Mouse (Mus musculus) MEL (cell line): ENCODE measurements at regions not wholly inside any gene's neighbourhood (a gene's known extent, or its start where the extent isn't known, plus 50 kb on each side); places are given as distances from the start of the nearest gene placed in this dataset.
A peak's percentile ranks its signal among the peaks of the same experiment; 100 is the strongest.

Source experiments
- DNase-seq: peaks from one replicate; pipeline ENCODE4 v3.0.0; 2011; ENCODE audit warnings: low read depth, low spot score
- H3K27ac ChIP-seq: 2 replicates; pipeline ENCODE4 v1.5.1; 2012; ENCODE audit warnings: low read depth, mild to moderate bottlenecking, control low read depth, low read length, moderate library complexity; ENCODE audit not compliant: control insufficient read depth
- H3K27me3 ChIP-seq, 2 experiments: fragments of 150-350 bp in 1 of 2; sonication (generic) in 1 of 2; 2 replicates each; pipeline ENCODE4 v1.6.1; 2012; ENCODE audit warnings: low read length in 2 of 2, mild to moderate bottlenecking in 2 of 2, improper control_type of control experiment in 1 of 2, moderate library complexity in 1 of 2; ENCODE audit not compliant: insufficient read depth in 2 of 2, control insufficient read depth in 1 of 2
- H3K36me3 ChIP-seq, 2 experiments: 2 replicates each; pipeline ENCODE4 v1.6.1; 2012 to 2014; ENCODE audit warnings: low read length in 2 of 2, improper control_type of control experiment in 1 of 2, inconsistent platforms in 1 of 2, mild to moderate bottlenecking in 1 of 2; ENCODE audit not compliant: insufficient read depth in 2 of 2, control insufficient read depth in 1 of 2
- H3K4me1 ChIP-seq, 2 experiments: fragments of 150-350 bp in 1 of 2; sonication (generic) in 1 of 2; 2 replicates each; pipeline ENCODE4 v1.6.1; 2012; ENCODE audit warnings: low read length in 2 of 2, improper control_type of control experiment in 1 of 2, mild to moderate bottlenecking in 1 of 2; ENCODE audit not compliant: insufficient read depth in 2 of 2, control insufficient read depth in 1 of 2
- H3K4me3 ChIP-seq, 2 experiments: fragments of 150-350 bp in 1 of 2; sonication (generic) in 1 of 2; 2 replicates each; pipeline ENCODE4 v1.5.1; 2012; ENCODE audit warnings: low read depth in 2 of 2, low read length in 2 of 2, mild to moderate bottlenecking in 2 of 2, moderate library complexity in 2 of 2, control low read depth in 1 of 2, improper control_type of control experiment in 1 of 2; ENCODE audit not compliant: control insufficient read depth in 1 of 2, insufficient read depth in 1 of 2
- H3K79me2 ChIP-seq: 2 replicates; pipeline ENCODE4 v1.6.1; 2012; ENCODE audit warnings: mild to moderate bottlenecking, low read length, moderate library complexity; ENCODE audit not compliant: control insufficient read depth, poor library complexity, insufficient read depth
- H3K9ac ChIP-seq: 2 replicates; pipeline ENCODE4 v1.6.1; 2012; ENCODE audit warnings: low read depth, mild to moderate bottlenecking, control low read depth, low read length, moderate library complexity; ENCODE audit not compliant: control insufficient read depth, poor library complexity, severe bottlenecking
- H3K9me3 ChIP-seq: fragments of 150-350 bp; sonication (generic); replicated peaks from 2 replicates; pipeline ENCODE4 v1.6.1; 2012; ENCODE audit warnings: mild to moderate bottlenecking, low read length, improper control_type of control experiment, moderate library complexity; ENCODE audit not compliant: insufficient read depth
- EP300 ChIP-seq, 2 experiments: IDR thresholded peaks; 2 replicates each; pipeline ENCODE4 v1.6.1; 2011; ENCODE audit warnings: improper control_type of control experiment in 2 of 2, low read length in 2 of 2, low read depth in 1 of 2, mild to moderate bottlenecking in 1 of 2
- JUND ChIP-seq: IDR thresholded peaks from 2 replicates; pipeline ENCODE4 v1.6.1; 2011; ENCODE audit warnings: low read depth, mild to moderate bottlenecking, improper control_type of control experiment, low read length
- MAFK ChIP-seq: IDR thresholded peaks from 2 replicates; pipeline ENCODE4 v1.6.1; 2011; ENCODE audit warnings: low read depth, mild to moderate bottlenecking, low read length, improper control_type of control experiment, borderline replicate concordance
- MEF2A ChIP-seq: IDR thresholded peaks from 2 replicates; pipeline ENCODE4 v1.6.1; 2014; ENCODE audit warnings: low read depth, mild to moderate bottlenecking, inconsistent platforms, low read length, improper control_type of control experiment; ENCODE audit not compliant: poor library complexity, insufficient replicate concordance, severe bottlenecking; ENCODE audit errors: extremely low read depth
- MXI1 ChIP-seq: IDR thresholded peaks from 2 replicates; pipeline ENCODE4 v1.6.1; 2011; ENCODE audit warnings: mild to moderate bottlenecking, low read depth, low read length, improper control_type of control experiment
- MYB ChIP-seq: IDR thresholded peaks from 2 replicates; pipeline ENCODE4 v1.6.1; 2011; ENCODE audit warnings: mild to moderate bottlenecking, low read depth, low read length, improper control_type of control experiment
- NELFE ChIP-seq: IDR thresholded peaks from 2 replicates; pipeline ENCODE4 v1.6.1; 2011; ENCODE audit warnings: low read depth, low read length, improper control_type of control experiment
- POLR2AphosphoS2 ChIP-seq: IDR thresholded peaks from 2 replicates; pipeline ENCODE4 v1.6.1; 2011; ENCODE audit warnings: low read length, improper control_type of control experiment
- RAD21 ChIP-seq: IDR thresholded peaks from 2 replicates; pipeline ENCODE4 v1.6.1; 2011; ENCODE audit warnings: mild to moderate bottlenecking, low read depth, low read length, improper control_type of control experiment
- RCOR1 ChIP-seq: IDR thresholded peaks from 2 replicates; pipeline ENCODE4 v1.6.1; 2012; ENCODE audit warnings: low read depth, mild to moderate bottlenecking, inconsistent platforms, low read length, improper control_type of control experiment
- TAL1 ChIP-seq: IDR thresholded peaks from 2 replicates; pipeline ENCODE4 v1.6.1; 2012; ENCODE audit warnings: mild to moderate bottlenecking, inconsistent platforms, low read length, moderate library complexity, mixed read lengths
- USF1 ChIP-seq: IDR thresholded peaks from 2 replicates; pipeline ENCODE4 v1.6.1; 2014; ENCODE audit warnings: low read depth, mild to moderate bottlenecking, inconsistent platforms, low read length, improper control_type of control experiment, moderate library complexity
- ZC3H11A ChIP-seq: IDR thresholded peaks from 2 replicates; pipeline ENCODE4 v1.6.1; 2012; ENCODE audit warnings: low read depth, mild to moderate bottlenecking, inconsistent platforms, low read length, improper control_type of control experiment
- ZNF384 ChIP-seq: IDR thresholded peaks from 2 replicates; pipeline ENCODE4 v1.6.1; 2012; ENCODE audit warnings: low read depth, mild to moderate bottlenecking, inconsistent platforms, low read length, improper control_type of control experiment

DNA sequence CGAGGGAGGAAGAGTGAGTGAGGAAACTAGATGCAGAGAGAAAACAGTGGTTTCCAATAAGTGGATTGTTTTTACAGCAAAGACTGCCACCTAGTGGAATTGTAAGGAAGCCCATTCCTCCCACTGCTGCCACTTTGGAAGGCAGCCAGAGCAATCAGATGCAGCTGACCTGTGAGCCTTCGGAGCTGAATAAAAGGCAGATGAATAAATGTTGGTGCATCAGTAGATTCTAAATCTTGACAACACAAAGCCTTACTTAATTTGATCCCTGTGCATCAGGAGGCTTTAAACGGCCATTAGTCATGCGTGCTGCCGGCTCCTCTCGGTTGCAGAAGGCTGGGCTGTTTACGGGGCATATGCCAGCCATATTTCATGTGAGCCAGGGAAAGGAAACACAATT, 128.2 kb upstream of the Aco1 start (continued):
- TF ChIP-seq ZNF384 (no peak), TAL1 (no peak)

DNA sequence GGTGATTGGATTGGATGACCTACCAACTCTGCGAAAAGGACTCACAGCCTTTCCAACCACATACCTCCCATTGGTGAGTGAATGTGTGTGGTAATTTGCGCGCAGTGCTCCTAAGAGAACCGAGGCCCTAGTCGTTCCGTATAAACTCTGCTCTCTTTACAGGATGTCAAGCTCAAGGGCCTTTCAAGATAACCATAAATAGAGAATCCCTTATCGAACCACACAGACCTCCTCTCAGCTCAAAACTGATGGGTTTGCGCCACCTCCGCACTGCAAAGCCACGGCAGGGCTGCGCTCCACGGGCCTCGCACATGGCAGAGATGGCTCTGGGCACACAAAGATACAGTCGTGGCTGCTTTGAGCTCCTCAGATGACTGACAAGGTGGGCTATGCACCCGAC, 126.0 kb upstream of the Aco1 start:
- Histone ChIP-seq H3K36me3 (no peaks in the 10 kb centered on the region), H3K27me3 (no peaks in the 10 kb centered on the region), H3K9ac (no peak overlapping the region), H3K79me2 (no peaks in the 10 kb centered on the region), H3K4me3 (no peak overlapping the region), H3K9me3 (no peaks in the 10 kb centered on the region), H3K4me1 (no peaks in the 10 kb centered on the region), H3K27ac (no peak overlapping the region)
- DNase-seq = no peak
- no peak for TF ChIP-seq ZNF384
- TF ChIP-seq RCOR1 = no peak
- no peak for TF ChIP-seq MXI1
- TF ChIP-seq POLR2AphosphoS2 = no peak
- TF ChIP-seq MYB = no peak
- TF ChIP-seq EP300 (IDR thresholded peaks at IDR 0.05; ENCODE audit: low read depth in 1 of 2, low read length in 2 of 2) = no peak

DNA sequence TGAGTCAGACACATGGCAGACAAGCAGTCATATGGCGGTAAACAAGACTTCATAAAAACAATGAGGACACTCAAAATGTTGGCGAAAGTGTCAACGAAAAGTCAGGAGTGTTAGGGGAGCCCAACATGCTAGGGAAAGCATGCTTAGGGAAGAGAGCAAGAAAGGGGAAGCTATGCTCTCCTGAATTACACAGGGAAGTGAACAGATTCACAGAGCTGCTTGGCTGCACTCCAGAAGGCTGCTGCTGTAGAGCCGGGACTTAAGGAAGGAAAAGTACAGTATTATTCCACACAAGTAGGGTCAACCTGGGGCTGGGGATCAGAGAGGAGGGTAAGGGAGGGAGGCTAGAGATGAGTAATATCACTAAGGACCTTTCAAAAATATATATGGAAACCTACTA, 124.7 kb upstream of the Aco1 start:
- Histone ChIP-seq H3K79me2 (no peaks in the 10 kb centered on the region), H3K27ac (no peak overlapping the region), H3K9ac (no peak overlapping the region), H3K36me3 (no peaks in the 10 kb centered on the region), H3K4me1 (no peaks in the 10 kb centered on the region), H3K27me3 (no peaks in the 10 kb centered on the region), H3K9me3 (no peaks in the 10 kb centered on the region), H3K4me3 (no peak overlapping the region)
- peak; percentile 13 for DNase-seq
- TF ChIP-seq NELFE (no peak), MEF2A (no peak), ZNF384 (no peak)

- Histone ChIP-seq H3K9ac (no peak overlapping the region), H3K4me3 (no peak overlapping the region), H3K4me1 (no peaks in the 10 kb centered on the region), H3K9me3 (no peaks in the 10 kb centered on the region)
- TF ChIP-seq RAD21 = no peak
- TF ChIP-seq MXI1 = no peak
- TF ChIP-seq ZC3H11A = no peak
- TF ChIP-seq MAFK = peak; percentile 79; the same call in 1 of the 2 replicates
- TF ChIP-seq USF1 = no peak
- no peak for TF ChIP-seq JUND
- no peak for TF ChIP-seq MEF2A
- no peak for TF ChIP-seq TAL1
- TF ChIP-seq EP300 (IDR thresholded peaks at IDR 0.05; ENCODE audit: low read depth in 1 of 2, low read length in 2 of 2) = no peak
- TF ChIP-seq, all 39 proteins: peak for 1
- Histone ChIP-seq H3K36me3 (no peaks in the 10 kb centered on the region), H3K27me3 (no peaks in the 10 kb centered on the region), H3K79me2 (no peaks in the 10 kb centered on the region), H3K27ac (no peak overlapping the region)
- DNase-seq = no peak
These were observed 111.5 kb upstream of the Aco1 start for GRCm38 (mm10) chr4:40031361-40031760.
